Mouse (Mus musculus): ENCODE data around the gene Lcorl. TPM values are rescaled to one million over a fixed set of nuclear protein-coding genes. Genes with fewer than 3 reads are reported as not detected.

The Lcorl gene
- total RNA-seq (2021), result 10 to 100 TPM; 23.8 to 31.4 TPM
- long read RNA-seq, experiment 1, full-length matches to known transcripts, result 2 of 8 reads
- long read RNA-seq, experiment 1, partial matches to known transcripts, result 0 of 8 reads
- long read RNA-seq, experiment 1, other reads (novel, unspliced or antisense), result 6 of 8 reads
- long read RNA-seq, experiment 2, partial matches to known transcripts, result 0 of 1 reads
- long read RNA-seq, experiment 2, other reads (novel, unspliced or antisense), result 1 of 1 reads

- DNase-seq, result peak; percentile 94 to 96
Observed at GRCm38 (mm10) chr5:45857254-45858011, at the start of gene Lcorl. Gene Lcorl (minus strand): TSS chr5:45857615.

- no peak for DNase-seq
Observed at GRCm38 (mm10) chr5:45904683-45905082, 47.3 kb upstream of the Lcorl start.

- no peak for DNase-seq
Observed at GRCm38 (mm10) chr5:45903246-45903645, 45.8 kb upstream of the Lcorl start.

GRCm38 (mm10) chr5:45895362-45895761 lies 37.9 kb upstream of the Lcorl start:
- no peak for DNase-seq

- no peak for DNase-seq
Observed at GRCm38 (mm10) chr5:45893696-45894095, 36.3 kb upstream of the Lcorl start.

GRCm38 (mm10) chr5:45876328-45876727 lies 18.9 kb upstream of the Lcorl start:
- DNase-seq, result no peak

- DNase-seq, result no peak
Observed at GRCm38 (mm10) chr5:45875472-45875871, 18.1 kb upstream of the Lcorl start.

DNA sequence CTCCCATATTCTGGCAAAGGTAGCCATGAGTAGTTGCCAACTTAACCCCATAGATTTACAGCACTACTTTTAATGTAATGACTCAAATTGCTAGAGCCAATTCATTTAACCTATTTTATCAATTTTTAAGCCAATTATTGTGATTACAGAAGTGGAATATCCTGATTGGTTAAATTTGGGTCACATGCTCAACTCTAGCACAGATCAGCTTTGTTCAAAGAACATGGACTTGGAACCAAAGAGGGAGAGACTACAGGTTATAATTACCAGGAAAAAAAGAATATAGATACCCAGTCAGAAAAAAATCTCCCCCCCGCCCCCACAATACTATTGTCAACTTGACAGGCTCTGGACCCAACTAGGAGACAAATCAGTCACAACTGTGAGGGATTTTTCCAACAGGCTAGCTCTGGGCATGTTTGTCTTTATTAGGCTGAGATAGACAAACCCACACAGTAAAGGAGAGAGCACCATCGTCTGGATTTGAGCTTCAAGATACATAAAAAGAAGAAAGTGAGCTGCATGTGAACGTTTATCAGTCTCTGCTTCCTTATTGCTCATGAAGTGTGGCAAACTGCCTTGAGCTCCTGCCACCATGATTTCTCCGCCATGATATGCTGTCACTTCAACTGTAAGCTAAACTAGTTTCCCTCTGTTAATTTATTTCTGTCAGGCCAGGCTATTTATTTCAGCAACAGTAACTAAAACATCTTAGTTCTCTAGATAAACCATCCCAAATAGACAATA lies 17.0 kb upstream of the Lcorl start:
- DNase-seq, result no peak

DNA sequence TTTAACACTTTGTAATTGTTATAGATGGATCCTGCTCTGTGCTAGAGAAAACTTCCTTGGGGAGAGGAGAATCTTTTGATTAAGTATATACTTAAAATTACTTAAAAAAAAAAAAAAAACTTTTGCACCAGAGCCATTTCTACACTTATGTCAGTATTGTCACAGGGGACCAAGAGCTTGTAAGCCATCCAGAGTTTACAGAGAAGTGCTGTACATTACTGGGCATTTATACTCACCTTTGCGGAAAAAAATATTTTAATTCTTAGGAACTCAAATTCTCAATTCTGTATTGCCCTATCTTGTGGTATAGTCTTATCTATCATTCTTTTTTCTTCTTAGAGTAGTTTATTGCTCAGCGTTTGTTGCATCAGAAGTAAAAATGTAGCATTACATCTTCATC lies 953 bp upstream of the Lcorl start:
- no peak for DNase-seq

DNA sequence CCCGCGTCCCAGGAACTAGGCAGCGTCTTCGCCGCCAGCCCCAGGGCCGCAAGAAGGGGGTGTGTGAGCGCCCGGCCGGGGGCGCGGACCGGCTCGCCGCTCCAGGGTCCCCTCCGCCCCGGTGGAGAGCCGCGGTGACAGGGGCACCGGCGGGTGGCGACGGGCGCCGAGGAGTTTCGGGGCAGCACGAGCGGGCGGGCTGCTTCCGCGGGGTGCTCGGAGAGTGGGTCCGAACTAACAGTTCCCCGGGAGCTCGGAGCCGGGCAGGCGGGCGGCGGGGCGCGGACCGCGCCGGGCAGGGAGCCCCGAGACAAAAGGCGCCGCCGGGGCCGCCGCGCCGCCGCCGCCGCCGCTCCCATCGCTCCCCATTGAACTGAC lies 550 bp downstream of the Lcorl start:
- no peak for DNase-seq

DNA sequence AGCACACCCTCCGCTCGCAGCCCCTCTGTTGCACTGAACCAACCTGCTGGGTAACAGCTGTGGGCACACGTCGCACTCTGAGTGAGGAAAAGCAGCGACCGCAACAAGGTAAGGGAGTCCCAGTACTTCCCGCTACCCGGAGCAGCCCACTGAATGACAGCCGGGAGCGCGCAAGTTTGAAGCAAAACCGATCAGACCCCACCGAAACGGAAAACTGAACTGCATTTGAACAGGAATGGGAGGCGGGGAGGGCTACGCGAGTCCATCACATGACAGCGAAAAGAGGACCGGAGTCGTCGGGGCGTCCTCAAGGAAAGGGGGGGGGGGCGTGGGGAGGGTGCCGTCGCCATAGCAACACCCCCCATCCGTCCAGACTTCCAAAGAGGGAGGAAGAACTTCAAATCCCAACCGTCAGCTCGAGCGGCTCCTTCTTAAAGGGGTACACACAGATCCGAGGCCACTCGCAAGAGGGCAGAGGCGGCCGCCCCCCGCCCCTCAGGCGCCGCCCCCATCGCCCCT lies 1.1 kb downstream of the Lcorl start:
- peak; percentile 69 to 73 for DNase-seq

- DNase-seq, result peak; percentile 65 to 76
Observed at GRCm38 (mm10) chr5:45855526-45856302, 1.7 kb downstream of the Lcorl start.

DNA sequence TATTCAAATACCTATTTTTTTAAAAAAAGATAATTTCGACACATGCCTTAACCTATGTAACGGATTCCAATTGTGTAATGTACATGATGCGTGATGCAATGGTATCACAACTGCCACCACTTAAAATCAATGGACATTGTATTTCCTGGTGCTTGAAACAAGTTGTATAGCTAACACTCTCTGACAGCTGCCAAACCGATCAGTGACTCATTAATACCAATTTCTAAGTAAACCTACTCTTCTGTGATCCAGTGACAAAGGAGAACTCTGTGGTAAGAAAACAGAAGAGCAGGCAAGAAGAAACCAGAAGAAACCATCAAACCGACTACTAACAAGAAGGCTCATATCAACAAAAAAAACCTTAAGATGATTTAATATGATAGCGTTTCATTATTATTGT lies 12.7 kb downstream of the Lcorl start:
- DNase-seq, result no peak

DNA sequence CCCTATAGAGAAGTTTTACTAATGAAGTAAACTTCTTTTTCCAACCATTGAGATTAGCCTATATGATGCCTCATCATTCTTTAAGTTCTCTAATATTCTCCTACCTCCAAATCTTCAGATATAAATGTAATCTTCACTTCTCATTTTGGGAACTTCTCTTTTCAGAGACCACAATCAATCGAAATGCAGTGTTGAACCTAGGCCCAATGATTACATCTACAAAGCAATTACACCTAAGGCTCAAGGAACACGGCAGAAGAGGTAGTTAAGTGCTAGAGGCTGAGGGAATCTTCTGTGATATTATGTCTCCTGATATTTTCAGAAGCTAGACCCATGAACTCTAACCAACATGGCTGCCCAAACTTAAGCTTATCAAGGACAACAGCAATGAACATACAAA lies 22.3 kb downstream of the Lcorl start:
- DNase-seq, result no peak

DNA sequence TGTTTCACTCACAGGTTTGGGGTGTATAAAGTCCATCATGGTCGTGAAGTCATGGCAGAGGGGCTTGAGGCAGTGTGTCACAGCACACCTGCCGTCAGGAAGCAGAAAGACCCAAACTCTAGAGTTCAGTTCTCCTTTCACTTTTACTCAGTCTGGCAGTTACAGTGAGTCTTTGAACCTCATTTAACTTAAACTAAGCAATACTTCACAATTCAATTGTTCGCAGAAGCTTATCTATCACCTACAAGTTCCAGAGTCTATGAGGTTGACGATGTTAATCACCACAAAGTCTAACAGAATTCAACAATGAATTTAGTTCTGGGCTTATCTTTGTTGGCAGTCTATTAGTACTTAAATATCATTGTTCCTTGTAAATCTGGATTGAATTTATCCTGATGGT lies 45.9 kb downstream of the Lcorl start:
- DNase-seq, result no peak

- no peak for DNase-seq
Observed at GRCm38 (mm10) chr5:45791864-45792263, 65.6 kb downstream of the Lcorl start.

- no peak for DNase-seq
Observed at GRCm38 (mm10) chr5:45790221-45790620, 67.2 kb downstream of the Lcorl start.

DNA sequence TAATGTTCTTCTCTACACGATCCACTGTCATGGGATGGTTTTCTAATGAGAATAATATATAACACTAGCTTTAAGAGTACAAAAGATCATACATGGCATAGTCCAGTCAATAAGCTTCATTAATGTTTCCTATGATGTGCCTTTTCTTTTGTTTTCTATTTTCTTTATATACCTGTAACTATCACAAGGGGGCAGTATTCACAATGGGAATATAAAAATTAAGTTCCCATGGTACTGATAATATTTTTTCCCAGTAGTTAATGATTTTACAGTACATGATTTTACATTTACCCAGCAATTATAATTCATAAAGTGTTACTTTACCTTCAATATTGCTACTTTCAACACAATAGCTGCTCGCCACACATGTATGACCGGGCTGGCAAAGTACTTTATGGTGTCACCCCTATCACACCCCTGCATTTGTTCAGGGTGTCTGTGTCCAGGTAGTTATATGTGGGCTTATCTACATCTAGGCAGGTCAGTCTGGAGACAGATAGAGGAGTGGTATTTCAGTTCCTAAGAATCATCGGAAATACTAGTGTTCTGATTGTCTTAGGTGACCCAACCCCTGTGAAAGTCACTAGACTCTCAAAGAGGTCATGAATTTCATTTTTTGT lies 99.8 kb downstream of the Lcorl start:
- no peak for DNase-seq

- DNase-seq, result no peak
Observed at GRCm38 (mm10) chr5:45737911-45738310, 119.5 kb downstream of the Lcorl start.

GRCm38 (mm10) chr5:45733751-45734150 lies 123.7 kb downstream of the Lcorl start:
- no peak for DNase-seq

DNA sequence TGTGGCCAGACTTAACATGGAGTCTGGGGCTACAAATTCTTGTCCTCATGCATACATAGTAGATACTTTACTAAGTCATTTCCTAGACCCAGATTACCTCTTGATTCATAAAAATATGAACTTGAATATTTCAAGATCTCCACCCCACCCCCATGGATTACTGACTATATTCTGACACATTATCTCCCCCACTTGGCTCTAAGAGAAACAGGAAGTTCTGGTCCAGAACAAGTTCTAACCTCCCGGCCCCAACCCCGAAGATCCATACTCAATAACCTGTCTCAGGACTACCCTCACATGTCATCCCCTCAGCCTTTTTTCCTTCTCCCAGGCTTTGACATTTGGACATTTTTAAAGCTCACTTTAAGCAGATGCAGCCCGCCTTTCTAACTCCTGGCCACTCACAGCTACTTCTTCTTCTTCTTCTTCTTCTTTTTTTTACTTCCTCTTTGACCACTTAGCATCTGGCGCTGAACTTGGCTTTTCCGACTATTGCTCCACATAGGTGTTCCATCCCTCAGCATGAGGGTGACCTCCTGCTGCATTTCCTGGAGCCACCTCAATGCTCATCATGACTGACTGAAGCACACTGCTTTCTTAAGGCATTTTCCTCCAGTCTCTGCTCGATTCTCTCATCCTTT lies 138.4 kb downstream of the Lcorl start:
- no peak for DNase-seq
